Mouse (Mus musculus): Measurements from ENCODE around the gene Nfya.
"Not testable (repeated sequence)": the region's sequence is repeated elsewhere in the genome, so short reads cannot be mapped to it uniquely, and the experiment has no call there.

Gene Nfya

GRCm38 (mm10) chr17:48391446-48391845, 18.3 kb downstream of the Nfya start:
- no peak for DNase-seq (ENCODE audit: low read depth)

GRCm38 (mm10) chr17:48389442-48389841, 20.3 kb downstream of the Nfya start:
- DNase-seq (ENCODE audit: low read depth), result no peak

- no peak for DNase-seq (ENCODE audit: low read depth)
Observed at GRCm38 (mm10) chr17:48388666-48389065, 21.0 kb downstream of the Nfya start.

GRCm38 (mm10) chr17:48385786-48386461, 23.8 kb downstream of the Nfya start:
- no peak for DNase-seq (ENCODE audit: low read depth)

- no peak for DNase-seq (ENCODE audit: low read depth)
Observed at GRCm38 (mm10) chr17:48379050-48379449, 30.7 kb downstream of the Nfya start.

DNA sequence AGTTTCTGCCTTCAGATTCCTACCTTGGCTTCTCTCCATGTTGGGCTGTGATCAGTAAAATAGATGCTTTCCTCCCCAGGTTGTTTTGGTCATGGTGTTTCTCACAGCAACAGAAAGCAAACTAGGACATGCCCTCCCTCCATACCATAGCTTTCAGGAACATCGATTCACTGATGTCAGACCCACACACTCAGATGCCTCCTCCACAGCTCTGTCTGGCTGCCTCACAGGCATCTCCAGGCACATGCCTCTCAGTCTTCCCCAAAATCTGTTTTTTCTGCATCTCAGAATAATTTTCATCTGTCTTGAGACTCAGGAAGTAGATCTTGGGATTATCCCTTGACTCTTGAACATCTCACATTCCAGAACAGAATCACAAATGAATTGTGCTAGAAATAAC, 33.6 kb downstream of the Nfya start:
- DNase-seq (ENCODE audit: low read depth), result no peak

GRCm38 (mm10) chr17:48372987-48373386, 36.7 kb downstream of the Nfya start:
- no peak for DNase-seq (ENCODE audit: low read depth)

DNA sequence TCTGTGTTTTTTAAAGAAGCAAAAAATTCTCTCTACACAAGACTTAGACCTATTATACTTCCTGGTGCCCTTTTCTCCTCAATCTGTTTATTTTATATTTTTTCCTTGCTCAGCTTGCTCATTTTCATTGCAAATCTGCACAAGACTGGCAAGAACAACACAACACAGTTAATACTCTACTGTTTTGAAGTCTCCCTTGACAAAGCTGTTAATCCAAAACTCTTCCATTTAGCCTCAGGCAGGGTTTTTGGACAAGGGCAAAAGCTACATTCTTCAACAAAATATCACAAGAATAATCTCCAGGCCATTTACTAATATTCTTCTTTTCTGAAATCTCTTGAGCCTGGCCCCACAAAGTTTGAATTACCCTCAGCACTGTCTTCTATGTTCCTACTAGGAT, 38.1 kb downstream of the Nfya start:
- DNase-seq (ENCODE audit: low read depth), result no peak

DNA sequence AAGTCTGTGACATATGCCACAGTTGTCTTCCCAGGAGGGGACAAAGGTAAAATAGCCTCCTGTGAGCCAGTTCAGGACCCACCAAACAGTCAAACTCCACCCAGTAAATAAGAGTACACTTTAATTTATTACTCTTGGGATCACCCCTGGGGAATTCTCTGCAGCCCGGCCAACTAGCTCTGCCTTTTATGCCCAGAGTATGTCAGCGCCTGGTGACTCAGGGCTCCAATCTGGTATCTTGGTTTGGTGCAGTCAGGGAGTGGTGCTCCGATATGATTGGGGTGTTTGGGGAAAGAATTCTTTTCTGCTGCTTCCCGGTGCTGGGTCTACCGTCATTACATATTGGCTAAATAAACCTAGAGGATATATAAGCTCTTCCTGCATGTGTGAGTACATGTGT, 42.9 kb downstream of the Nfya start:
- no peak for DNase-seq (ENCODE audit: low read depth)

DNA sequence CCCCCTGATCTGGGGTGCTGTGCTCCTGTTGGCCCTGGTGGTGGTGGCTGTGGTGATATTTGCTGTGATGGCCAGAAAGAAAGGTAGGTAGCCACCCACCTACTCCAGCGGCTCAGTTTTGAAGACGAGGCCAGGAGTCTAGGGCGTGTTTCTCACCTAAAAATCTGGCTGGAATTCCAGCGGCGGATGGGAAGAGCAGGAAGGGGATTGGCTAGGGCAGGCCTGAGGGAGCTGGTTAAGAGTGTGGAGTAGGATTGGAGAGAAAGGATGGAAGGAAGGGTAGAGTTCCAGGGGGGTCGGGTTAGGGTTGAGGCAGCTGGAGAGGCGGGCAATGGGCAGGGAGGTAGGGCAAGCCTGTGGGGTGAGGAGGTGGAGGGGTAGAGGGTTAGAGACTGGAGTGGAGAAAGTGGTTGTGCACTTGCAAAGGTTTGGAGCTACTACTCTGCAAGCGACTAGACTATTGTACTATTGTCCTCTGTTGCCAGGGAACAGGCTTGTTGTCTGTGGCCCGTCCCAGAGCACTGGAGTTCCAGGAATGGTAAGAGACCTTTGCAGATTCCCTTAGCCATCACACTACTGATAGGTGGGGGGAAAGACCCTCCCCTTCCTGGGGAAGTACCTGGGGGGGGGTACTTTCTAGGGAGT, 44.1 kb downstream of the Nfya start:
- DNase-seq (ENCODE audit: low read depth), result no peak

- no peak for DNase-seq (ENCODE audit: low read depth)
Observed at GRCm38 (mm10) chr17:48363421-48363965, 46.2 kb downstream of the Nfya start.

DNA sequence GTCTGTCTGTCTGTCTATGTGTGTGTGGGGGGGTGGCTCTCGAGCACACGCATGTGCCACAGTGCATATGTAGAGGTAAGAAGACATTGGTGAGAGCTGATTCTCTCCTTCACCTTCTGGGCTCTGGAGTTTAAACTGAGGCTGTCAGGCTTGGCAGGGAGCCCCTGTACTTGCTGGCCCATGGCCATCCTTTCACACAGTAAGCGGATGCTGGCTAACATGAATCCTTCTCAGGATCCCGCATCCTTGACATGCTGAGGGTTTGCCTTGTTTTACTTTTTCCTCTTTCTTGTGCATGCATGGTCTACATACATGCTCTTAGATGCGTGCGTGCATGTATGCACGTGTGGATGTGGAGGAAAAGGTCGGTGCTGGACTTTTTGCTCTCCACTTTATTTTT, 46.7 kb downstream of the Nfya start:
- DNase-seq (ENCODE audit: low read depth), result no peak

DNA sequence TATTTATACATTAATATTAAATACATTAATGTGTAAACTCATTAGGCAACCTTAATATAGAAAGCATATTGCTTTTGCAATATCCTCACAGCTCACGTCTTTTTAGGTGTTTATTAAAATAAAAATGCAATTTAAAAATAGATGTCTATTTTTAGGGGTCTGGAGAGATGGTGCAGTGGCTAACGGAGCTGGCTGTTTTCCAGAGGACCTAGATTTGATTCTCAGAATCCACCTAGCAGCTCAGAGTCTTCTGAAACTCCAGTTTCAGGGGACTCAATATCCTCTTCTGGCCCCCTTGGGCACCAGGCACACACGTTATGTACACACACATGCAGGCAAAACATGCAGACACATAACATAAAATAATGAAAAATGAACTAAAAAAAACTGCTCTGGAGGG, 47.4 kb downstream of the Nfya start:
- no peak for DNase-seq (ENCODE audit: low read depth)

DNA sequence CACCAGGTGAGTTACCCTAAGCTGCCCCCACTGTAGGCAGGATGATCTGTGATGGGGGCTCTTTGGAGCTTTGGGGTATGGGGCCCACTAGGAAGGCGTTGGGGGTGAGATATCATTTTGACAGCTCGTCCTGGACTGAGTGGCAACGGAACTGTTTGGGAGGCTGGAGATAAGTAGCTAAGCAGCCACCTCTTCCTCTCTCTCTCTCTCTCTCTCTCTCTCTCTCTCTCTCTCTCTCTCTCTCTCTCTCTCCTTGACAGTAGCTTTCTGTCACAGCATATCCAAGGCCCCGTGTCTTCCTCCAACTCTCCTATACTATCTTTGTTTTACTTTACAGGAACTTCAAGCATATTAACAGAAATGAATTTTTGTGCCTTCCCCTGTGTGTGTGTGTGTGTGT, 49.2 kb downstream of the Nfya start:
- DNase-seq (ENCODE audit: low read depth), result no peak

GRCm38 (mm10) chr17:48359616-48360015, 50.1 kb downstream of the Nfya start, which contains the start of gene Treml1:
Gene Treml1 (plus strand): TSS chr17:48359916.
- no peak for DNase-seq (ENCODE audit: low read depth)

DNA sequence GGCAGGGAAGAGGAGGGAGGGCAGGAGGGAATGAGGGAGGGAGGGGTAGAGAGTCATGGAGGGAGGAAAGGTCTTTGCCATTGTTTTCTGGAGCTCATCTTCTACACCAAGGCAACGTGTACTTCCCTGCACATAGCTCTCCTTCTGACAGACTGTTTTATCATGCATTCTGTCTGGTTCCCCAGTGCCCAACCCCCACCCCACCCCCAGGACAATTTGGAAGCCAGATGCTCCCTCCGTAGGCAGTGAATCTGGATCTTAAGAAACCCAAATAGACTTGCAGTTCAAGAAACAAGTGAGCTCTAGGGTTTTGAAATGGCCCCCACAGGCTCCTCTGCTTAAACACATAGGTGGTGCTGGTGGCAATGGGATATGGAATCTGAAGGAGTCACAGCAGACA, 51.8 kb downstream of the Nfya start:
- no peak for DNase-seq (ENCODE audit: low read depth)

- DNase-seq (ENCODE audit: low read depth), result no peak
Observed at GRCm38 (mm10) chr17:48355822-48356221, 53.9 kb downstream of the Nfya start.

- DNase-seq (ENCODE audit: low read depth), result not testable (repeated sequence)
Observed at GRCm38 (mm10) chr17:48352976-48353375, 56.7 kb downstream of the Nfya start.

GRCm38 (mm10) chr17:48350681-48351193, 59.0 kb downstream of the Nfya start:
- DNase-seq (ENCODE audit: low read depth), result no peak

DNA sequence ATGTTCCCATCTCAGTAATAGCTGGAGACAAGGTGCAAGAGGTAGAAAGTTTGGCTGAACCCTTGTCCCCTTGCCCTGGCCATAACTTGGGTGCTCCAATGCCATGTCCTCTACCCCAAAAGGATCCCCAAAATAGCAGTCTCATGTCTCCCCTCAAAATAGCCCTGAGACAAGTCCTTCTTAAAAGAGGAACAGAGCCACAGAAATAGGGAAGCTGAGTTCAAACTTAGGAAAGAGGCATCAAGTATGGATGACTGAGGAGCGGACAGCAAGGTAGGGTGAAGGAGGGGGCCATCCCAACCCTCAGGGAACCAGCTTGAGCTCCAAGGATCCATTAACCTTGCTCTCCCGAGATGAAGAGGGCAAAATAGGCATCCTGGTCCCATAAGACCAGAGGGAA, 62.4 kb downstream of the Nfya start:
- no peak for DNase-seq (ENCODE audit: low read depth)

- no peak for DNase-seq (ENCODE audit: low read depth)
Observed at GRCm38 (mm10) chr17:48346834-48347233, 62.9 kb downstream of the Nfya start.

DNA sequence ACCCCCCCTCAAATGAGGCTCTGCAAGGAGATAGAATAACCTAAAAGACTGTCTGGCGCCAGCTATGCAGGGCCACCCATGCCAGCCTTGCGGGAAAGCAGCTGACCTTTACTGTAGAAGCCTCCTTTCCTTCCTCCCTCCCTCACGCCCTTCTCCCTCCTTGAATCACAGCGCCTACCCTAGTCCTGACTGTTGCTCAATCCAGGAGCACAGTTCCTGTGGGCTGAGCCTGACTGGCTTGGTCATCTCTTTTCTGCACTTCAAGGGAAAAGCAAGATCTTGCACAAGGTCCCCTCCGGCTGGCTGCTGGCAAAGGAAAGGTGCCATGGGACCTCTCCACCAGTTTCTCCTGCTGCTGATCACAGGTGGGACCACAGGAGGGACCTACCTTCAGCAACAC, 63.5 kb downstream of the Nfya start, which contains the start of gene Trem2:
TSS of gene Trem2 (plus strand) at position 171 of the 400 bp plus-strand sequence.
- DNase-seq (ENCODE audit: low read depth), result no peak

- DNase-seq (ENCODE audit: low read depth), result no peak
Observed at GRCm38 (mm10) chr17:48345824-48346223, 63.9 kb downstream of the Nfya start.

Measured in induced T-regulatory cell, adult 2 months (primary cell).